Mouse (Mus musculus): ENCODE data around the gene Cdk19. TPM values are rescaled to one million over a fixed set of nuclear protein-coding genes. Genes with fewer than 3 reads are reported as not detected.

The Cdk19 gene
- polyA plus RNA-seq (2017; shearing (Covaris generic)): 45.1 TPM

GRCm38 (mm10) chr10:40339351-40339964 is at the start of gene Cdk19:
Gene Cdk19 (plus strand): TSS chr10:40339564.

GRCm38 (mm10) chr10:40302140-40302985 is 37.0 kb upstream of the Cdk19 start, which contains the start of gene Amd1:
Gene Amd1 (minus strand): TSS chr10:40302186.

Other genes with a start within 250 kb of the Cdk19 start
- gene Slc16a10, start 197.3 kb upstream of the Cdk19 start, polyA plus RNA-seq (2017; shearing (Covaris generic)): 4.3 TPM
- gene Rpf2, start 92.5 kb upstream of the Cdk19 start, polyA plus RNA-seq (2017; shearing (Covaris generic)): 35.7 TPM
- 50.3 TPM for gene Gtf3c6, start 81.5 kb upstream of the Cdk19 start, polyA plus RNA-seq (2017; shearing (Covaris generic))
- 164 TPM for gene Amd1, start 37.4 kb upstream of the Cdk19 start, polyA plus RNA-seq (2017; shearing (Covaris generic))
- not detected for gene Slc22a16, start 230.8 kb downstream of the Cdk19 start, polyA plus RNA-seq (2017; shearing (Covaris generic))